Mouse (Mus musculus): ENCODE measurements around the gene Gm43518.
A peak's percentile ranks its signal among the peaks of the same experiment; 100 is the strongest.

Gm43518 gene

DNA sequence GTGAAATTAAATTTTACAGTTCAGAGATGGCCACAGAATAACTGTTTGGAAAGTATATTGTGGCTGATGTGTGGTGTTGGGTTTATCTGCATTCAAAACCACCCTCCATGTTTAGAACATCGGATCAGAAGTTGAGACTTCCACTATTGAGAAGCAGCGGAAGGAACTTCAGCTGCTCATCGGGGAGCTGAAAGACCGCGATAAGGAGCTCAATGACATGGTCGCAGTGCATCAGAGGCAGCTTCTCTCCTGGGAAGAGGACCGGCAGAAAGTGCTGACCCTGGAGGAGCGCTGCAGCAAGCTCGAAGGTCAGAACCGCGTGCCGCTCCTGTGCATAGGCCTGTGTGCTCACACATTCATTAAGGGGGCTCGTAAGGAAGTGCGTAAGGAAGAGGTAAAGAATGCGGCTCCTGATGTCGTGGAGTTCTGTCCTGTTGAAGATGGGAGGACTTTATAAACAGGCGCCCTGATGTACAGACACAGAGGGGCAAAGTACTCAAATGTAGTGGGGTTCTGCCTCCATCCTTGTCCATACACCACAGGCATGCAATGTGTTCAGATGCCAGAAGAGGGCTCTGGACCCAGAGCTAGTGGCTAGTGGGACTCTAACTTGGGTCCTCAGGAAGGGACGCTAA is 6.9 kb downstream of the Gm43518 start:
- no peak for DNase-seq (ENCODE audit: low spot score)

DNA sequence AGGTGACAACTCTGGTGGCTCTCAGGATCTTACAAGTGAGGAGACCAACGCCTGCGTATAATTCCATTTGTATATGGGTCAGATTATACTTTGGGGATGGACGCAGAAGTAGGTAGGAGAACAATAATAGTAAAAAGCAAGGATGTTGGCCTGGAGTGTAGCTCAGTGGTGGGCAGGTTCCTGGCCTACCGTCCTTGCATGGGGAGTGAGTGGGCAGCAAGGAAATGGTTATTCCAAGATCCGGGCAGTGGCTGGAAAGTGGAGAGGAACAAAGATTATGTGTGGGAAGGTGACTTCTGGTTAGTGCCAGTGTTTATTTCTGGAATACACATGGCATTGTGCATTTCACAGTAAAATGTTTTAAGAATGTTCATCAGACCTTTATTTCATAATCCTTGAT is 8.7 kb downstream of the Gm43518 start:
- DNase-seq (ENCODE audit: low spot score), result no peak

GRCm38 (mm10) chr5:123938479-123938878 is 11.3 kb downstream of the Gm43518 start:
- DNase-seq (ENCODE audit: low spot score), result no peak

- DNase-seq (ENCODE audit: low spot score), result no peak
Observed at GRCm38 (mm10) chr5:123946546-123946945, 19.3 kb downstream of the Gm43518 start.

DNA sequence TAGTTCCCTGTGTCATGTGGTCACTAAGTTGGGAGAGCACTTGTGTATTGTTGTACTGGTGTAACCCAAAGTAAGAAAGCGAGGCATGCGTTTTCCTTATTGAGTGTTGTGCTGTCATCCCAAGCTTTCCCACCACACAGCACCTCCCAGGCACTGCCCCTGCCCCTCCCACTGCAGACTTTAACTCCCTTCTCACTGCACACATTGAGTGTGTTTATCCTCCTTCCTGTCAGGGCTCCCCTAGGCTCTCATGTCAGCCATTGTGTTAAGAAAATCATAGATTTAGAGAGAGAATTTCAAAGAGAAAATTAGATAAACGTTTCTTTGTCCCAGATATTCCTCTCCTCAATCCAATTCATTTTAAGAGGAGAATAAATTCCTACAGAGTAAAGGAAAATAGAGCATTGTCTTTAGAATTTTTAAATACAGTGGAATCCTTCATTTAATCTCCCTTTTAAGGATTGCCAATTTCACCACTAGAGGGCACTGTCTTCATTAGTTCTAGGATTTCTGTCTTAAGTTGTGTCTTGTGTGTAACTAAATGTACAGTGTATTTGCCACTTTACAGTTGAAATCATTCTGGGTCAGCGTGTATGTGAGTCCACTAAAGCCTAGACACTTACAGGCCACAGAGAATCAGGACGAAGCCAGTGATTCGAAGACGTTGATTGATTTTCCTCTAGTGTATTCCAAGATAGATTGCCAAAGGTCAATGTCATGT is 20.0 kb downstream of the Gm43518 start:
- DNase-seq (ENCODE audit: low spot score), result no peak

DNA sequence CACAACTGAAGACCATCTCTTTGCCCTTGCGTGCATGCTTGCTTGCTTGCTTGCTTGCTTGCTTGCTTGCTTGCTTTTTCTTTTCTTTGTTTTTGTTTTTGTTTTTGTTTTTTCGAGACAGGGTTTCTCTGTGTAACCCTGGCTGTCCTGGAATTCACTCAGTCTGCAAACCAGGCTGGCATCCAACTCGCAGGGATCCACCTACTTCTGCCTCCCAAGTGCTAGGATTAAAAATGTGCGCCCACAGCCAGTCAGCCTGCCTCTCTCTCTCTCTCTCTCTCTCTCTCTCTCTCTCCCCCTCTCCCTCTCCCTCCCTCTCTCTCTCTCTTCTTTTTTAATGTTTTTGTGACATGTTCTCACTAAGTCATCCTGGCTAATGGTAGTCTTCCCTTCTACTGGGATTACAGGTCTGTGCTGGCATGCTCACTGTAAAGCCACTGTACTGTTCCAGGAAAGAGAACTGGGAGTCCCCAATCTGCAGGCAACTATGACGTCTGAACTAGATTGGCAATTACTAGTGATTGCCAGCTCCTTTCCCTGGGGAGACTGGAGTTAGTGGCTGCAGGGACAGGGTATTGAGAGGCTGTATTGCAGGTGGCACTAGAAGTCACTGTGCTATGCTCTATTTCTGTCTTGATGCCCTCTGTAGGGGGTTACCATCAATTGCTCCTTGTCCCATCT is 25.3 kb downstream of the Gm43518 start:
- DNase-seq (ENCODE audit: low spot score), result no peak

- DNase-seq (ENCODE audit: low spot score), result no peak
Observed at GRCm38 (mm10) chr5:123957213-123957612, 30.0 kb downstream of the Gm43518 start.

GRCm38 (mm10) chr5:123959018-123959417 is 31.8 kb downstream of the Gm43518 start:
- no peak for DNase-seq (ENCODE audit: low spot score)

DNA sequence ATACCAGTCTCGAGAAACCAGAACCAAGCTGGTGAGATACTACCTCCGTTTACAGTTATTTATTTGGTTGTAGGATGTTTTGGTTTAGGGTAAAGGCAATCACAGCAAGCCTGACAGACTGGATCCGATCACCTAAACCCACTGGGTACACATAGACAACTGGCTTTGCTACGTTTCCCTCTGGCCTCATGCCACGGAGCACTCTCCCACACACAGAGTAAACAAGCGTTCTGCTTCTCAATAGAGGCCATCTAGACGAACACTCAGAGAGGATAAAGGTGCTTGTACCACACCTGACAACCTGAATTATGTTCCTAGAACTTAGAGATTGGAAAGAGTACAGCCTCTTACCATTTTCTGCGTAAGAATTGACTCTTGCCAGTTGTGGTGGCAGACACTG is 32.9 kb downstream of the Gm43518 start:
- no peak for DNase-seq (ENCODE audit: low spot score)

GRCm38 (mm10) chr5:123961046-123961445 is 33.8 kb downstream of the Gm43518 start:
- no peak for DNase-seq (ENCODE audit: low spot score)

DNA sequence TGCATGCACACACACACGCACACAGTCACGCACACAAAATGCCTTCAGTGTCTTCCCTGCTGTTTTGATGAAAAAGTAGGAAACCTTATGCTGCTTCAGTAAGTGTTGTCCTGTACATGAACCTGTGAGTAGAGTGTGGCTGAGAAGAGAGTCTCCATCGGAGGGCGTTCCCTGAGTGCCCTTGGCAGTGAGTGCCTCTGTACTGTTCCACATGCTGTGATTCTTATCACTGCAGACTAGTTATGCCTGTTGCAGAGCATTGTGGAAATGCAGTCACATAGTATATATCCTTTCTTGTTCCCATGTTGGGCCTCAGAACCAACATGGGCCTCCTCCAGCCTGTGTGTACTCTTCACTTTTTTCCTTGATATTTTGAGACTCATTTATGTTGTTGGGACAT is 37.0 kb downstream of the Gm43518 start:
- no peak for DNase-seq (ENCODE audit: low spot score)

GRCm38 (mm10) chr5:123966759-123967158 is 39.5 kb downstream of the Gm43518 start:
- no peak for DNase-seq (ENCODE audit: low spot score)

DNA sequence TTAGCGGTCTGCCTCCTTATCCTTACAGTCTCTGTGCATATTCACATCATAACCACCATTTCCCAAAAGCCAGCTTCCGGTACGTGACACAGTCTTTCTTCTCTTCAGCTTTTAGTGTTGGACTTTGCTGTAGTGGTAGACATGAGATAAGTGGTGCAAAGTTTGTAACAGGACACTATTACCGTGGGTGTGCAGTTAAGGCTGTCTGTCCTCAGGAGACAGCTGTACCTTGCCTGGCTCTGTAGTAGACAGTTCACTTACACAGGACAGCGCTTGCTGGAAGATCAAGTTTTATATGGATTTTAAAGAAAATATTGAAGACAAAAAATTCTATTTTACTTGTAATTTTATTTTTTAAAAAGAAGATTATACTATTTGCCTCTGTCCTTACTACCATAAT is 41.2 kb downstream of the Gm43518 start:
- DNase-seq (ENCODE audit: low spot score), result no peak

DNA sequence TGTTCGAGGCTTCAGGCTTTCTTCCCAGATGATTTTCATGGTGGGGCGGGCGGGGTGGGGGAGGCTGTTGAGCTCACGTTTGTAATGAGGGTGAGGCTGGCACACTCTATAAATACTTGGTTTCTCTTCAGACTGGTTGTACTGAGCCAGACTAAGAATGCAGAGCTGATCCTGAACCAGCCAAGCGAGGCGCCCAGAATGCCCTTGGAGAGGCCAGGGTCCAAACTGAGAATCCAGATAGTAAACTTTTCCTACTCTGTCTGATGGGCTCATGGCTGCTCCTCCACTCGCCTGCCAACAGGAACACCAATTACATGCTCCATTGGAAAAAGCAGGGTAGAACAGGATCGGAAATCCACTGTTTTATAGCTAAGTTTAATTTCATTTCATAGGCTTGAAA is 42.0 kb downstream of the Gm43518 start:
- no peak for DNase-seq (ENCODE audit: low spot score)

GRCm38 (mm10) chr5:123970576-123970975 is 43.4 kb downstream of the Gm43518 start:
- DNase-seq (ENCODE audit: low spot score), result no peak

DNA sequence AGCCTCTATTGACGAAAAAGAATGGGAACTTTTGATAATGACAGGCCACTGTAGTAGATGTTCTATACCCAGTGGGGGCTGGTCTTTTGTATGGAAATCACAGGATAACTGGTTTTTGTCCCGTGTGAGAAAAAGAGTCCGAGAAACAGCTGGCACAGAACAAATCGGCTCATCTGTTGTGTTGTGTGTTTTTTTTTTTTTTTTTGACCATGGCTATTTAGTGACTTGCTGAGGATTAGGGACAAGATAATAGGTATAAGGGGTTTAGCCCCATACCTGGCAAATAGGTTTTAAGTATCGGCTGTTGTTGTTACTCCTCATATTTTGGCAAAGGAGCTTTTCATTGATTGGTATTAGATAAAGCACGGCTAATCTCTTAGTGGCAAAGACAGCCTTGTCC is 45.2 kb downstream of the Gm43518 start:
- DNase-seq (ENCODE audit: low spot score), result no peak

DNA sequence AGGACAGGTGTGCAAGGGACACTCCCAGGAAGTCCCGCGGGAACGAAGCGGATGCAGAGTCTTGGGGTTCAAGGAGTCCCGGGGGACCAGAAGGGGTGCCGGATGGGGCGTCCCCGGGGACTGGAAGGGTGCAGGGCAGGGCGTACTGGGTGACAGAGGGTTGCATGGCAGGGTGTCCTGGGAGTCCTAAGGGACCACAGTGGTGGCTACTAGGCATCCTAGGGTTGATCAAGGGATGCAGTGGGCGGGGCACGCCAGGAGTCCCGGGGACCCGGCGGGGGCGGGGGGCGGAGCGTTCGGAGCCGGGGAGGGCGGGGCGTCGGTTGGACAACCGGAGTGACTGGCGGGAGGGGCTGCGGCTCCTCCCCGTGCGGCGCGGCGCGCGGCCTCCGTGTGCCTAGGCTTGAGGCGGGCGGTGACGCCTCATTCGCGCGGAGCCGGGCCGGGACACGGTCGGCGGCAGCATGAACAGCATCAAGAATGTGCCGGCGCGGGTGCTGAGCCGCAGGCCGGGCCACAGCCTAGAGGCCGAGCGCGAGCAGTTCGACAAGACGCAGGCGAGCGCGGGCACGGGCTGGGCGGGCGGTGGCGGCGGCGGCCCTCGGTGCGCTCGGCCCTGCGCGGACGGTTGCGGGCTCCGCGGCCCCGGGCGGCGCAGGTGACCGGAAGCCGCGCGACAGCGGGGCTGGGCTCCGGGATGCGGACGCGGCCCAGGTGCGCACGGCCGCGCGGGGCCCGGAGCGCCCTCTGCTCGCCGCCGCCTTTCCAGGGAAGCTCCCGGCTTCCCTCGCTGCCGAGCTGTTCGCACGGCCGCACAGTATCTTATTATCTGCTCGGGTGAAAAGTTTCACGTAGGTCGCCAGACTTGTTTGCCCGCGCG is 46.3 kb downstream of the Gm43518 start, which contains the start of gene Hip1r:
Hip1r (plus strand) TSS at position 330 of the 880 bp plus-strand sequence.
- DNase-seq (ENCODE audit: low spot score), result peak; percentile 65

DNA sequence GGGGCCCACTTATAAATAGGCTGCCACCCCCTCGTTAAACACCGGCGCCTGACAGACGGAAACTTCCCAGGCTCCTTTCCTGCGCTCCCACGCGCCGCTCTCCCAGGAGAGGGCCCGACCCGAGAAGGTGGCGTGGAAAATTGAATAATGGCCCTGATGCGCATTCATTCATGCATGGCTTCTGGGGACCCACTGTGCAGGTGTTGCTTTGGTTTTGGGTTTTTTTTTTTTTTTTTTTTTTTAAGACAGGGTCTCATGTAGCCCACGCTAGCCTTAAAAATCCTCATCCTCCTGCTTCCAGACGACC is 46.9 kb downstream of the Gm43518 start:
- no peak for DNase-seq (ENCODE audit: low spot score)

- no peak for DNase-seq (ENCODE audit: low spot score)
Observed at GRCm38 (mm10) chr5:123974616-123975111, 47.4 kb downstream of the Gm43518 start.

- DNase-seq (ENCODE audit: low spot score), result no peak
Observed at GRCm38 (mm10) chr5:123975668-123976180, 48.5 kb downstream of the Gm43518 start.

DNA sequence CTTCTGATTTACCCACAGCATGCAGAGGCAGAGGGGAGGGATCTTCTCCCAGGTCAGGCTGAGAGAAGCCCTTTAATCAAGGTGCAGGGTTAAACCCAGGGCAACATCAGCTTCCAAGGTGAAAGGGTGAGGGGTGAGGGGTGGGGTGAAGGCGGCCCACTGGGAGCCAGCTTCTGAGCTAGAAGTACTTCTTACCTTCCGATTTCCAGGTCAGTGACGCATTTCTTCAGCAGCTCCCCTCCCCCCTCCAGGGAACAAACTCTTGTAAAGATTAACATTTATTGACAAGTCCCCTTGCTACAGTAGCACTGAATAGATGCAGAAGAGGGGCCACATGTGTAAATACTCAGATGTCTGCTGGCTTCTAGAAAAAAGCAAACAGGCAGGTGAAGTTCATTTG is 50.0 kb downstream of the Gm43518 start:
- DNase-seq (ENCODE audit: low spot score), result no peak

DNA sequence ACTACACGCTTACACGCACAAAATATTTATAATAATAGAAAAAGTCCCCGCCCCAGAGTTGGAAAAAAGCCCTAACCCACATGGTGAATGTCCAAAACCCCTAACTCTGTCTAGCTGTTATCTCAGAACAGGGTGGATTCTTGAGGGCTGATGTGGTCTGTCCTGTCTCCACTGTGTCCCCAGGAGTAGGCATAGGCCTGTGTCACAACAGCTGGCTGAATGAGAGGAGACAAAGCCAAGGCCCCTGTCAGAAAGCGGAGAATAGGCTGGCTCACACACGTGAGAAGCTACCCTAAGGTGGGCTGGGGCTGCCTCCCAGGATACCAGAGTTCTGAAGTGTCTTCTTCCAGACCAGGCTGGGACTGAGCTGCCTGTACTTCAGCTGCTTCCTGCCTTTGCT is 50.9 kb downstream of the Gm43518 start:
- no peak for DNase-seq (ENCODE audit: low spot score)

Measured in ovary, adult 18-20 months (tissue).